Mouse (Mus musculus): ENCODE results near the gene Shprh. TPM values are rescaled to one million over a fixed set of nuclear protein-coding genes. Genes with fewer than 3 reads are reported as not detected.
"Not testable (repeated sequence)": the region's sequence is repeated elsewhere in the genome, so short reads cannot be mapped to it uniquely, and the experiment has no call there.

The Shprh gene
- polyA plus RNA-seq, 1 experiment from 2014 or later = 30.1 TPM

- Histone ChIP-seq H3K36me3 (no peaks in the 10 kb centered on the region), H3K4me2 (replicated peaks) (no peak overlapping the region), H3K27me3 (no peaks in the 10 kb centered on the region), H3K9ac (no peak overlapping the region), H3K9me3 (replicated peaks) (no peaks in the 10 kb centered on the region), H3K27ac (no peak overlapping the region), H3K4me1 (no peaks in the 10 kb centered on the region), H3K4me3 (no peak overlapping the region)
- ATAC-seq (ENCODE audit: low FRiP score) = no peak
Measured at GRCm38 (mm10) chr10:11260119-11260518, 110.9 kb downstream of the Shprh start.

DNA sequence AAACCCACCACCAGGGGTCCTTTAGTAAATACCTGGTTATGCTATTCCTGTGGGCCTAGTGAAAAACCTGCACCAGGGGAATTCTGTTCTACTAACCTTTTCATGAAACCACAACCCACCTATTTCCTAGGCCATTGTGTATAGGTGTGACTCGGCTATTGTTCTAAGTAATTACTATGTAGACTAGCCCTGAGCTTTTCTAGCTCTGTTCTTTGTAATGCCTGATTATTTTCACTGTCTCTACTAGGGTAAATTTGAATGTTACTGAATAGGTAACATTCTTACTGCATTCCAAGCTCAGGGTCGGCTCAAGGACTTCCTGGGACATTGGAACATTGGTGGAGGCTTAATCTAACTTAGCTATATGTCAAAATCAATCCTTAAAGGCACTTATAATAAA lies 113.1 kb downstream of the Shprh start:
- not testable (repeated sequence) for H3K27ac ChIP-seq; H3K4me2 ChIP-seq (replicated peaks); ATAC-seq (ENCODE audit: low FRiP score); H3K9me3 ChIP-seq (replicated peaks); H3K27me3 ChIP-seq; H3K9ac ChIP-seq; H3K4me3 ChIP-seq; H3K4me1 ChIP-seq; H3K36me3 ChIP-seq
- WGBS = 92% methylated on average over 2 of the region's 2 CpGs

GRCm38 (mm10) chr10:11263795-11264194 lies 114.6 kb downstream of the Shprh start:
- not testable (repeated sequence) for H3K9ac ChIP-seq; H3K27me3 ChIP-seq; H3K4me2 ChIP-seq (replicated peaks); ATAC-seq (ENCODE audit: low FRiP score); H3K36me3 ChIP-seq; H3K4me3 ChIP-seq; H3K9me3 ChIP-seq (replicated peaks); H3K27ac ChIP-seq; H3K4me1 ChIP-seq
- WGBS = 89% methylated on average over 2 of the region's 2 CpGs

Other genes starting within 250 kb of the Shprh start
- 0.50 and 0.87 TPM in 2 replicates for gene Grm1, start 67.1 kb upstream of the Shprh start, polyA plus RNA-seq (2016; fragmentation: Nextera tagmentation; extraction: Ambion mirVana)
- 42.1 and 43.8 TPM in 2 replicates for gene Fbxo30, start 131.9 kb downstream of the Shprh start, polyA plus RNA-seq (2016; fragmentation: Nextera tagmentation; extraction: Ambion mirVana)
- 1.2 and 2.8 TPM in 2 replicates for gene Epm2a, start 194.0 kb downstream of the Shprh start, polyA plus RNA-seq (2016; fragmentation: Nextera tagmentation; extraction: Ambion mirVana)

Measured in hindbrain, embryonic 12.5 days (tissue).